30 mouse cellular contexts compared by ENCODE assay signal in the genomic region with DNA sequence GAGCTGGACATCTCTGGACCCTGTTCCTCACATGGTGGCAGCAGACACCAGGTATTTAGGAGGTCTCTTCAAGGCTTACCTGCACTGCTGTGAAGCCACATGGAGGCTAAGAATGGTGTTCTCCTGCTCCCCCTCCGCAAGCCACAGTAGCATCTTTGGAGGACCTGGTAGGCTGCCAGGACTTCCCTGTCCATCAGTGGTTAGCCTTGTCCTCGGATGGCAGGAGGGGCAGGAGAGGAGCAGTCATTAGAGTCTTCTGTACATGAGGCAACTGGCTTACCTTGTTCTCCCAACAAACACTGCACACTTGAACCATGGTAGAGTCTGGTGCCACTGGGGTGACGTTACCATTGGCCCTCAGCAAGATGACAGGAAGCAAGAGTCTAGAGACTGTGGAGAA.
DNase-seq lines count a peak whose midpoint lies in the region; ATAC-seq lines count a peak whose summit lies in the region.
"Had no signal": no experiment of that assay in that cellular context is flagged by ENCODE, and none has a peak within 500 bp of the region (broad histone marks: within the 10 kb centered on the region; RNA-seq: fewer than 3 reads in every experiment).

No protein-coding gene starts in this region.

- no peaks in the 10 kb centered on the region for H3K4me1 ChIP-seq in hindbrain, embryonic 14.5 days (replicated peaks; ENCODE audit: control insufficient read depth, insufficient read depth, low read length)
- H3K4me1 ChIP-seq: embryonic facial prominence, embryonic 15.5 days; intestine, embryonic 15.5 days had no signal

- DNase-seq in left cerebral cortex, postnatal 4 days, result peak; percentile 10
- no peak for DNase-seq in left cerebral cortex, postnatal 10 days (ENCODE audit: extremely low spot score in 1 of 2, low spot score in 2 of 2)
- peak; percentile 69 for DNase-seq in cerebellum, adult 11-12 months
- peak; percentile 67 for DNase-seq in cerebellum, adult 9-10 months
- DNase-seq in cerebellum, postnatal 36 days, result peak; percentile 58 to 60
- no peak for DNase-seq in embryo, embryonic 11 days
- no peak for DNase-seq in hindbrain, embryonic 14.5 days (ENCODE audit: low spot score)
- DNase-seq in heart, postnatal 36 days, result no peak
- DNase-seq: adrenal gland, adult 2 months; B cell, adult 2 months; gastrocnemius, postnatal 36 days; heart, adult 2 months; heart, postnatal 10 days; kidney, adult 9 months; kidney, postnatal 10 days; liver, postnatal 0 days; lung, postnatal 4 days; midbrain, embryonic 14.5 days; right cerebral cortex, postnatal 25 days; thymus, postnatal 14 days had no signal

- no peaks in the 10 kb centered on the region for H3K27me3 ChIP-seq in hindbrain, embryonic 14.5 days (ENCODE audit: control insufficient read depth, insufficient read depth, low read length)
- H3K27me3 ChIP-seq: embryonic facial prominence, embryonic 15.5 days; heart, embryonic 13.5 days; intestine, embryonic 15.5 days; liver, embryonic 12.5 days; megakaryocyte, embryonic 14.5 days; neural tube, embryonic 15.5 days had no signal

- 93% methylated on average over 3 of the region's 3 CpGs for WGBS in hindbrain, embryonic 14.5 days

- H3K4me3 ChIP-seq in hindbrain, embryonic 14.5 days (replicated peaks; ENCODE audit: low read length), result no peak overlapping the region
- H3K4me3 ChIP-seq: embryonic facial prominence, embryonic 10.5 days; embryonic facial prominence, embryonic 15.5 days; heart, adult 2 months; heart, embryonic 13.5 days; intestine, embryonic 15.5 days; liver, embryonic 12.5 days; megakaryocyte, embryonic 14.5 days; neural tube, embryonic 15.5 days had no signal

- no peaks in the 10 kb centered on the region for H3K9me3 ChIP-seq in hindbrain, embryonic 14.5 days (ENCODE audit: control insufficient read depth, low read length)
- H3K9me3 ChIP-seq: embryonic facial prominence, embryonic 10.5 days; embryonic facial prominence, embryonic 15.5 days; heart, embryonic 13.5 days; intestine, embryonic 15.5 days; liver, embryonic 12.5 days; megakaryocyte, embryonic 14.5 days; neural tube, embryonic 15.5 days had no signal

- no peaks in the 10 kb centered on the region for H3K36me3 ChIP-seq in hindbrain, embryonic 14.5 days (replicated peaks; ENCODE audit: control insufficient read depth, insufficient read depth)
- H3K36me3 ChIP-seq: embryonic facial prominence, embryonic 15.5 days; intestine, embryonic 15.5 days; neural tube, embryonic 15.5 days had no signal

- intact Hi-C loops in left cerebral cortex, postnatal 4 days (cut with DNase I), result no loop called here
- intact Hi-C loops in left cerebral cortex, postnatal 10 days (cut with DNase I), result no loop called here
- intact Hi-C loops in heart, postnatal 36 days (cut with DNase I), result no loop called here

- no peak overlapping the region for H3K4me2 ChIP-seq in hindbrain, embryonic 14.5 days (replicated peaks)
- H3K4me2 ChIP-seq: embryonic facial prominence, embryonic 15.5 days; heart, embryonic 13.5 days; intestine, embryonic 15.5 days; liver, embryonic 12.5 days; neural tube, embryonic 15.5 days had no signal

- no peak overlapping the region for H3K27ac ChIP-seq in hindbrain, embryonic 14.5 days
- H3K27ac ChIP-seq: embryonic facial prominence, embryonic 10.5 days; embryonic facial prominence, embryonic 15.5 days; heart, adult 2 months; heart, embryonic 13.5 days; hindbrain, postnatal 0 days; intestine, embryonic 15.5 days; liver, embryonic 12.5 days; neural tube, embryonic 15.5 days had no signal

- no peak overlapping the region for H3K9ac ChIP-seq in hindbrain, embryonic 14.5 days
- H3K9ac ChIP-seq: embryonic facial prominence, embryonic 15.5 days; heart, embryonic 13.5 days; intestine, embryonic 15.5 days; liver, embryonic 12.5 days; liver, postnatal 0 days; neural tube, embryonic 15.5 days had no signal

- ATAC-seq in hindbrain, embryonic 14.5 days (ENCODE audit: low FRiP score), result no peak
- ATAC-seq: activated CD4-positive, CD25-positive, alpha-beta regulatory T cell, adult 4 months; forebrain, embryonic 14.5 days; hindbrain, postnatal 0 days; intestine, embryonic 15.5 days; liver, embryonic 12.5 days; liver, postnatal 0 days had no signal

Comparison
In these comparisons a context has a peak if more than half of its experiments do, and no peak if none do; other contexts are left out.
1. DNase-seq: peak in left cerebral cortex, postnatal 4 days (single experiment), cerebellum, adult 11-12 months (single experiment), cerebellum, adult 9-10 months (single experiment) and cerebellum, postnatal 36 days (2 of 2); none in left cerebral cortex, postnatal 10 days (0 of 2), embryo, embryonic 11 days (single experiment), hindbrain, embryonic 14.5 days (single experiment) and heart, postnatal 36 days (0 of 2).